Mouse (Mus musculus): Measurements from ENCODE around the gene Fbxw14. TPM values are rescaled to one million over a fixed set of nuclear protein-coding genes. Genes with fewer than 3 reads are reported as not detected.
"Not testable (repeated sequence)": the region's sequence is repeated elsewhere in the genome, so short reads cannot be mapped to it uniquely, and the experiment has no call there.

Gene Fbxw14
- not detected in 2 replicates for polyA plus RNA-seq (2015; fragmentation: Nextera tagmentation; extraction: Ambion mirVana)

- not testable (repeated sequence) for H3K9ac ChIP-seq (replicated peaks; ENCODE audit: low read length); H3K27ac ChIP-seq (ENCODE audit: low read length); H3K4me1 ChIP-seq (ENCODE audit: insufficient read depth, low read length); ATAC-seq (ENCODE audit: low FRiP score, low TSS enrichment); H3K27me3 ChIP-seq (ENCODE audit: insufficient read depth, low read length); H3K4me3 ChIP-seq (ENCODE audit: low read length); H3K4me2 ChIP-seq (replicated peaks; ENCODE audit: low read depth, low read length); H3K36me3 ChIP-seq (ENCODE audit: insufficient read depth, low read length); H3K9me3 ChIP-seq (ENCODE audit: low read length)
- WGBS: no CpG with 5 or more reads among the region's 1 CpGs
Observed at GRCm38 (mm10) chr9:109287576-109287975, at the start of gene Fbxw14. TSS of gene Fbxw14 (minus strand) at chr9:109287676.

GRCm38 (mm10) chr9:109263041-109263440 lies 24.4 kb downstream of the Fbxw14 start:
- 78% methylated on average over 2 of the region's 2 CpGs for WGBS
- Histone ChIP-seq H3K36me3 (ENCODE audit: insufficient read depth, low read length) (no peaks in the 10 kb centered on the region), H3K27ac (ENCODE audit: low read length) (no peak overlapping the region), H3K9me3 (ENCODE audit: low read length) (peaks cover 7% of the 10 kb centered on the region; the same call in 1 of the 2 replicates), H3K4me1 (ENCODE audit: insufficient read depth, low read length) (no peaks in the 10 kb centered on the region), H3K4me2 (replicated peaks; ENCODE audit: low read depth, low read length) (no peak overlapping the region), H3K4me3 (ENCODE audit: low read length) (no peak overlapping the region), H3K27me3 (ENCODE audit: insufficient read depth, low read length) (no peaks in the 10 kb centered on the region), H3K9ac (replicated peaks; ENCODE audit: low read length) (no peak overlapping the region)
- no peak for ATAC-seq (ENCODE audit: low FRiP score, low TSS enrichment)

- no peak within 1 kb of the TSS for H3K9ac ChIP-seq (replicated peaks; ENCODE audit: low read length)
- H3K4me2 ChIP-seq (replicated peaks; ENCODE audit: low read depth, low read length): no peak within 1 kb of the TSS
- H3K27ac ChIP-seq (ENCODE audit: low read length): no peak within 1 kb of the TSS
- no peak for ATAC-seq (ENCODE audit: low FRiP score, low TSS enrichment)
- H3K9me3 ChIP-seq (ENCODE audit: low read length): no peaks in the 10 kb centered on the region
- H3K36me3 ChIP-seq (ENCODE audit: insufficient read depth, low read length): no peaks in the 10 kb centered on the region
- H3K4me3 ChIP-seq (ENCODE audit: low read length): no peak within 1 kb of the TSS
- no peaks in the 10 kb centered on the region for H3K4me1 ChIP-seq (ENCODE audit: insufficient read depth, low read length)
- WGBS: 84% methylated on average over 1 of the region's 1 CpGs
- no peaks in the 10 kb centered on the region for H3K27me3 ChIP-seq (ENCODE audit: insufficient read depth, low read length)
Observed at GRCm38 (mm10) chr9:109234654-109235053, 52.8 kb downstream of the Fbxw14 start, which contains the start of gene Fbxw20. TSS of gene Fbxw20 (minus strand) at chr9:109234754.

Other genes starting within 250 kb of the Fbxw14 start
- gene Shisa5, start 249.1 kb downstream of the Fbxw14 start, polyA plus RNA-seq (2015; fragmentation: Nextera tagmentation; extraction: Ambion mirVana): 104 and 110 TPM in 2 replicates
- 13.6 and 16.6 TPM in 2 replicates for gene Trex1, start 227.9 kb downstream of the Fbxw14 start, polyA plus RNA-seq (2015; fragmentation: Nextera tagmentation; extraction: Ambion mirVana)
- 26.7 and 30.7 TPM in 2 replicates for gene Atrip, start 213.6 kb downstream of the Fbxw14 start, polyA plus RNA-seq (2015; fragmentation: Nextera tagmentation; extraction: Ambion mirVana)
- 16.5 and 16.8 TPM in 2 replicates for gene Ccdc51, start 205.2 kb downstream of the Fbxw14 start, polyA plus RNA-seq (2015; fragmentation: Nextera tagmentation; extraction: Ambion mirVana)
- 494 and 537 TPM in 2 replicates for gene Tma7, start 205.1 kb downstream of the Fbxw14 start, polyA plus RNA-seq (2015; fragmentation: Nextera tagmentation; extraction: Ambion mirVana)
- gene Plxnb1, start 192.3 kb downstream of the Fbxw14 start, polyA plus RNA-seq (2015; fragmentation: Nextera tagmentation; extraction: Ambion mirVana): 18.9 and 19.8 TPM in 2 replicates
- not detected in 2 replicates for gene Fbxw21, start 125.6 kb downstream of the Fbxw14 start, polyA plus RNA-seq (2015; fragmentation: Nextera tagmentation; extraction: Ambion mirVana)
- not detected in 2 replicates for gene Fbxw13, start 91.7 kb downstream of the Fbxw14 start, polyA plus RNA-seq (2015; fragmentation: Nextera tagmentation; extraction: Ambion mirVana)
- not detected in 2 replicates for gene Fbxw20, start 52.9 kb downstream of the Fbxw14 start, polyA plus RNA-seq (2015; fragmentation: Nextera tagmentation; extraction: Ambion mirVana)
- not detected in 2 replicates for gene Fbxw28, start 52.0 kb upstream of the Fbxw14 start, polyA plus RNA-seq (2015; fragmentation: Nextera tagmentation; extraction: Ambion mirVana)
- gene Fbxw22, start 116.6 kb upstream of the Fbxw14 start, polyA plus RNA-seq (2015; fragmentation: Nextera tagmentation; extraction: Ambion mirVana): not detected in 2 replicates
- gene Fbxw16, start 161.5 kb upstream of the Fbxw14 start, polyA plus RNA-seq (2015; fragmentation: Nextera tagmentation; extraction: Ambion mirVana): not detected in 2 replicates
- gene Fbxw19, start 208.2 kb upstream of the Fbxw14 start, polyA plus RNA-seq (2015; fragmentation: Nextera tagmentation; extraction: Ambion mirVana): not detected in 2 replicates